Mouse (Mus musculus) forebrain, embryonic 16.5 days (tissue): ENCODE data around the gene Nfic. TPM values are rescaled to one million over a fixed set of nuclear protein-coding genes. Genes with fewer than 3 reads are reported as not detected.
"Not testable (repeated sequence)": the region's sequence is repeated elsewhere in the genome, so short reads cannot be mapped to it uniquely, and the experiment has no call there.

Source experiments
- ATAC-seq: fragments of 200-750 bp; cut with Nextera tagmentation; 2 replicates; pipeline ENCODE4 v1.8.0; 2017; ENCODE audit warnings: mild to moderate bottlenecking, moderate library complexity
- H3K27ac ChIP-seq: fragments of 300-500 bp; sonication (generic); 2 replicates; pipeline ENCODE4 v1.5.1; 2014; ENCODE audit warnings: low read length, control low read depth
- H3K27me3 ChIP-seq: fragments of 300-500 bp; sonication (generic); replicated peaks from 2 replicates; pipeline ENCODE4 v1.6.1; 2014; ENCODE audit warnings: low read length; ENCODE audit not compliant: control insufficient read depth, insufficient read depth
- H3K36me3 ChIP-seq: fragments of 300-500 bp; sonication (generic); 2 replicates; pipeline ENCODE4 v1.6.1; 2014; ENCODE audit not compliant: control insufficient read depth, insufficient read depth
- H3K4me1 ChIP-seq: fragments of 300-500 bp; sonication (generic); replicated peaks from 2 replicates; pipeline ENCODE4 v1.6.1; 2014; ENCODE audit warnings: low read length; ENCODE audit not compliant: control insufficient read depth, insufficient read depth
- H3K4me2 ChIP-seq: fragments of 300-500 bp; sonication (generic); 2 replicates; pipeline ENCODE4 v1.6.1; 2014; ENCODE audit warnings: mild to moderate bottlenecking, low read length, control low read depth
- H3K4me3 ChIP-seq: fragments of 300-500 bp; sonication (generic); replicated peaks from 2 replicates; pipeline ENCODE4 v1.5.1; 2014; ENCODE audit warnings: mild to moderate bottlenecking, low read length, control low read depth
- H3K9ac ChIP-seq: fragments of 300-500 bp; sonication (generic); replicated peaks from 2 replicates; pipeline ENCODE4 v1.6.1; 2014; ENCODE audit warnings: low read depth, low read length, control low read depth
- H3K9me3 ChIP-seq: fragments of 300-500 bp; sonication (generic); 2 replicates; pipeline ENCODE4 v1.6.1; 2016; ENCODE audit warnings: low read length; ENCODE audit not compliant: control insufficient read depth
- WGBS: fragments of 180-500 bp; shearing (Covaris S2); extraction: QIAGEN DNeasy Blood & Tissue Kit; methylation state at CpG from one replicate; pipeline ENCODE4 v1.1.7; 2014; 5-methylcytosine and 5-hydroxymethylcytosine counted together
- polyA plus RNA-seq: library from polyadenylated mRNA; unstranded; fragments of >200 nt; fragmentation: Nextera tagmentation; extraction: Ambion mirVana; gene quantifications from 2 replicates; pipeline ENCODE4 v1.2.1, GENCODE M21; 2015

Nfic gene
- polyA plus RNA-seq, 1 experiment from 2014 or later: 25.4 TPM

- Histone ChIP-seq H3K4me3 (no peak overlapping the region), H3K27me3 (peaks cover 40% of the 10 kb centered on the region), H3K27ac (no peak overlapping the region), H3K4me2 (no peak overlapping the region), H3K4me1 (no peaks in the 10 kb centered on the region), H3K9ac (no peak overlapping the region), H3K36me3 (no peaks in the 10 kb centered on the region), H3K9me3 (no peaks in the 10 kb centered on the region)
- ATAC-seq: no peak
- WGBS: 59% methylated on average over 12 of the region's 12 CpGs
These were observed 1.6 kb upstream of the Nfic start for GRCm38 (mm10) chr10:81456983-81457563.

DNA sequence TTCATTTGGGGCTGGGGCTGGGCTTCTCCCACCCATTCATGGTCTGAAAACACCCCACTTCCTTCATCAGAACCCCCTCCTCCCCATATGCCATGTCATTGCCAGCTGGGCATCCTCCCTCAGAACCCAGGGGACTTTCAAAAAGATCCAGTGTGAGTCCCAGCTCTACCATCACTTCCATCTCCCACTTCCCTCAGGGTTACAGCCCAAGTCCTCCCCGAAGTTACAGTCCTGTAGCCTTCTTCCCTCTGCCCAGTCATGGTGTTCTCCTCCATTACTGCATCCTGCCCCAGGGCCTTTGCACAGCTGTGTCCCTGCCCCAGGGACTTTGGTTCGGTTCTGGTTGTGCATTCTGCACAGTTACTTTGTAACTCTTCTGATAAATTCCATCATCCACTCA is 1.3 kb downstream of the Nfic start:
- Histone ChIP-seq H3K4me1 (no peaks in the 10 kb centered on the region), H3K4me3 (no peak overlapping the region), H3K4me2 (no peak overlapping the region), H3K27ac (no peak overlapping the region), H3K36me3 (no peaks in the 10 kb centered on the region), H3K9ac (no peak overlapping the region), H3K27me3 (peaks cover 46% of the 10 kb centered on the region), H3K9me3 (no peaks in the 10 kb centered on the region)
- 76% methylated on average over 2 of the region's 2 CpGs for WGBS
- ATAC-seq: no peak

- Histone ChIP-seq H3K9me3 (no peaks in the 10 kb centered on the region), H3K27me3 (peaks cover 46% of the 10 kb centered on the region), H3K36me3 (no peaks in the 10 kb centered on the region), H3K9ac (no peak overlapping the region), H3K4me2 (no peak overlapping the region), H3K27ac (no peak overlapping the region), H3K4me1 (no peaks in the 10 kb centered on the region), H3K4me3 (no peak overlapping the region)
- whole genome bisulfite sequencing: 3% methylated on average over 14 of the region's 14 CpGs
- no peak for ATAC-seq
These were observed 2.5 kb downstream of the Nfic start for GRCm38 (mm10) chr10:81452947-81453288.

GRCm38 (mm10) chr10:81452237-81452946 is 3.0 kb downstream of the Nfic start:
- Histone ChIP-seq H3K36me3 (no peaks in the 10 kb centered on the region), H3K4me2 (no peak overlapping the region), H3K27me3 (peaks cover 43% of the 10 kb centered on the region), H3K9me3 (no peaks in the 10 kb centered on the region), H3K27ac (no peak overlapping the region), H3K4me1 (no peaks in the 10 kb centered on the region), H3K4me3 (no peak overlapping the region), H3K9ac (0 out of 2 replicates have a peak overlapping the region, but pooled peaks have one; percentile 14)
- WGBS: 12% methylated on average over 36 of the region's 36 CpGs
- ATAC-seq: no peak

DNA sequence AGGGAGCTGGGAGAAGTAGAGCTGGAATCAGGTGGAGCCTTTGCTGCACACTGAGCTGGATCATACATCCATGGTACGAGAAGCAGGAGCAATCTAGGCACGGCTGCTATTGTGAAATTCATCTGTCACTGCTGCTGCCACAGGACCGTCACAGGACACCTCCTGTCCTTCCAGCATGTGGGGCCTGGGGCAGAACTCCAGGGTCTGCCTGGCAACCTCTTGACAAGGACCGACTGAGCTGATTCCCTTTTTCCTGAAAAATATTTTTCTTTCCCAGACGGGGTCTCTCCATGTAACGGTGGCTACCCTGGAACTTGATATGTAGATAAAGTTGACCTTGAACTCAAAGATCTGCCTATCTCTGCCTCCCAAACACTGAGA is 4.1 kb downstream of the Nfic start:
- Histone ChIP-seq H3K27ac (no peak overlapping the region), H3K4me1 (no peaks in the 10 kb centered on the region), H3K36me3 (no peaks in the 10 kb centered on the region), H3K9me3 (no peaks in the 10 kb centered on the region), H3K27me3 (peaks cover 43% of the 10 kb centered on the region), H3K9ac (no peak overlapping the region), H3K4me3 (no peak overlapping the region), H3K4me2 (no peak overlapping the region)
- no peak for ATAC-seq
- WGBS: 75% methylated on average over 6 of the region's 6 CpGs

DNA sequence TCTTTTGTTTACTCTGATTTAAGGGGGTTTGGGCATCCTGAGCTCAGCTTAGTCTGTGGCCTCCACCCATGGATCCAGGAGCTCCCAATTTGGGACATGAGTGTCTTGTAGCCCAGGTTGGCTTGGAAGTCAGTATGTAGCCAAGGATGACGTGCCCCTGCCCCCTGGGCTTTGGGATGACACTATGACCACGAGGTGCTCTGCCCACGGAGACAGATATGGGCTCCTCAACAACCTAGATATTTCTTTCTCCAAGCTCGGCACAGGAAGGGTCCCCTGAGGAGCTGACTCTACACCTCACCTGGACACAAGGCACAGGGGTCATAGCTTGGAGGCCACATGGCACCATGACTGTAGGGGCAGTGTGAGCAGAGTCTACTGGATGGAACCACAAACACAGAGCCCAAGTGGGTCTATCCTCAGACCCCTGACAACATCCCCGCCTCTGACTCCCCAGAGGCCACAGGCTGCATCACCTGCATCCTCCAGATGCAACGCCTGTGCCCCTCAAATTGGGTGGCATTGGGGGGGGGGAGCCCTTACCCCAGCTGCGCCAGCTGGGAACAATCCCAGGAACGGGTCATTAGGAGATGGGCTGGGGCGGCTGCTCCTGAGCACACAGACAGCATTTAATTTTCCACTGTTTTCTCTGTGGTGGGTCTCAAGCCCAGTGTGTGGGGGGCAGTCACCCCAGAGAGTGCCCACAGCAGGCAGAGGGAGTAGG is 4.6 kb downstream of the Nfic start:
- Histone ChIP-seq H3K27me3 (peaks cover 43% of the 10 kb centered on the region), H3K27ac (no peak overlapping the region), H3K4me2 (no peak overlapping the region), H3K36me3 (no peaks in the 10 kb centered on the region), H3K4me1 (no peaks in the 10 kb centered on the region), H3K9ac (no peak overlapping the region), H3K4me3 (no peak overlapping the region), H3K9me3 (no peaks in the 10 kb centered on the region)
- no peak for ATAC-seq
- WGBS: 59% methylated on average over 9 of the region's 9 CpGs

- Histone ChIP-seq H3K9ac (no peak overlapping the region), H3K9me3 (no peaks in the 10 kb centered on the region), H3K36me3 (no peaks in the 10 kb centered on the region), H3K4me3 (no peak overlapping the region), H3K4me1 (no peaks in the 10 kb centered on the region), H3K27me3 (peaks cover 43% of the 10 kb centered on the region), H3K4me2 (no peak overlapping the region), H3K27ac (no peak overlapping the region)
- 2% methylated on average over 7 of the region's 7 CpGs for WGBS
- peak; percentile 72 for ATAC-seq
These were observed 5.3 kb downstream of the Nfic start for GRCm38 (mm10) chr10:81450140-81450539.

DNA sequence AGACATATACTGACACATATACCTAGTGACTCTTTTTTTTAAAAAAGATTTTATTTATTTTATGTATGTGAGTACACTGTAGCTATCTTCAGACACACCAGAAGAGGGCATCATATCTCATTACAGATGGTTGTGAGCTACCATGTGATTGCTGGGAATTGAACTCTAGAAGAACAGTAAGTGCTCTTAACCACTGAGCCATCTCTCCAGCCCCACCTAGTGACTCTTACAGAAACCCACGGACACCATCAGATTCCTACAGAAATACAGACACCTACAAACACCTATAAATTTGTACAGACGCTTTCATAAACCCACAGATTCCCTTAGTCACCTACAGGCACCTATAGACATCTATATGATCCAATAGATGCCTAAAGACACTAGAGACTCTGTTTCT is 9.9 kb downstream of the Nfic start:
- not testable (repeated sequence) for H3K9ac ChIP-seq, H3K4me3 ChIP-seq, H3K4me1 ChIP-seq, H3K36me3 ChIP-seq, H3K9me3 ChIP-seq, ATAC-seq, H3K27ac ChIP-seq, H3K27me3 ChIP-seq, H3K4me2 ChIP-seq
- WGBS: 37% methylated on average over 2 of the region's 2 CpGs

GRCm38 (mm10) chr10:81441019-81441418 is 14.4 kb downstream of the Nfic start:
- Histone ChIP-seq H3K9me3 (no peaks in the 10 kb centered on the region), H3K9ac (no peak overlapping the region), H3K4me1 (no peaks in the 10 kb centered on the region), H3K27me3 (no peaks in the 10 kb centered on the region), H3K4me2 (no peak overlapping the region), H3K36me3 (no peaks in the 10 kb centered on the region), H3K27ac (no peak overlapping the region), H3K4me3 (no peak overlapping the region)
- no peak for ATAC-seq
